Mouse (Mus musculus): Measurements from ENCODE around the gene Zbtb16. TPM values are rescaled to one million over a fixed set of nuclear protein-coding genes. Genes with fewer than 3 reads are reported as not detected.
A peak's percentile ranks its signal among the peaks of the same experiment; 100 is the strongest.

The Zbtb16 gene
- polyA plus RNA-seq, 1 experiment from 2014 or later, result 6.9 TPM

DNA sequence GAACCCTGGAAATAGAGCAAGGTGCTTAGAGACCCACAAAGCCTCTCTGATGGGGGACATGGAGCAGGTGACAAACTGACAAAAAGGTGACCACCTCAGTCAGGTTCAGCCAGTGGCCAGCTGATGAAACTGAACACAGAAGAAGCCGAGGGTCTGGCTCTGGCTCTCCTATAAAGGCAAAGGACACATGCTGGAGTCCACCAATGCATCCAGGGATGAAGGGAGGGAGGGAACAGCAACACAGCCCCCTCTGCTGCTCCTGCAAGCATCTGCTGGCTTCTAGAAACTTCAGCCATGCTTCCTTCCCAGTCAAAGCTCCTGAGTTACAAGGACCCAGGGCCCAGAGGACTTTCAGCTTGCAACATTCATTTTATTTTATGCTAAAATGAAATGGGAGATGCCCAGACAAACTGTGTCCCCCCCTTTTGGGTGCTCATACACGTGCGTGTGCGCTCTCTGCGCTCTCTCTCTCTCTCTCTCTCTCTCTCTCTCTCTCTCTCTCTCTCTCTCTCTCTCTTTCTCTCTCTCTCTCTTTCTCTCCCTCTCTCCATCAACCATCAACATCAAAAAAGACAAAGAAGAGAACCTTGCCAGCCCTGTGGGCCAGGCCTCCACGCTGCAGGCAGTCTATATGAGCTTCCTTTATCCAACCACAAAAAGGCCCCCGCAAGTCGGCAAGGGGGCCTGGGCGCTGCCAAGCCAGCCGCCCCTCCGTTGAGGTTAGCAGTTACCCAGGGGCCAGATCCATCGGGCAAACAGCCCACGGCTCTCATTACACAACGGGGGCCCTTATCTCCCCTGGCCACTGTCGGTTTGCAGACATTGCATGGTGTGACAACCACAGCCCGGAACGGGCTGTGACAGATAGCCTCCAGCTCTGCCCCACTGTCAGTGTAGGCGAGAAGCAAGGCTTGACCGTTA is 21.8 kb downstream of the Zbtb16 start:
- Histone ChIP-seq H3K4me2 (replicated peaks) (no peak overlapping the region), H3K4me3 (no peak overlapping the region), H3K9me3 (replicated peaks) (no peaks in the 10 kb centered on the region), H3K36me3 (no peaks in the 10 kb centered on the region), H3K27me3 (no peaks in the 10 kb centered on the region), H3K4me1 (peaks cover 12% of the 10 kb centered on the region; the same call in 1 of the 2 replicates), H3K9ac (0 out of 2 replicates have a peak overlapping the region, but pooled peaks have one; percentile 27), H3K27ac (no peak overlapping the region)
- no peak for ATAC-seq (ENCODE audit: low FRiP score)
- 74% methylated on average over 18 of the region's 19 CpGs for WGBS

DNA sequence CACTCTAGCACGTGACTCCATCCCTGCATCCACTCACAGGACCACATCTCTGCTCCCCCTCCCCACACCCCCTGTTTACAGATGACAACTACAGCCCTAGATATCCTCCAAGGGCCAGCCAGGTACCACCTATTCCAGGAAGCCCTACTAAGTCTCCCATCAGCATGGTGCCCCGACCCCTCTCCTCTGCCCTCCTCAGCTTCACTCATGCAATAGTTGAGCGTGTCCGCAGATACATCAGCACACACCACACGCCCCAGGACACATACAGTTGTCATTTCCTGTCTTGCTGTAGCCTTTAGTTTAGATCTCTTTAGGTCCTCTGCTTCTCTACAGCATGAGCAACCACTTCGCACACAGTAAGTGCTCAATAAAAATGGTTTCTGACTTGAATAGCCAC is 23.7 kb downstream of the Zbtb16 start:
- Histone ChIP-seq H3K4me3 (no peak overlapping the region), H3K27ac (no peak overlapping the region), H3K9ac (no peak overlapping the region), H3K27me3 (no peaks in the 10 kb centered on the region), H3K4me1 (peaks cover 12% of the 10 kb centered on the region; the same call in 1 of the 2 replicates), H3K9me3 (replicated peaks) (no peaks in the 10 kb centered on the region), H3K36me3 (no peaks in the 10 kb centered on the region), H3K4me2 (replicated peaks) (no peak overlapping the region)
- ATAC-seq (ENCODE audit: low FRiP score), result no peak
- 94% methylated on average over 6 of the region's 6 CpGs for WGBS

DNA sequence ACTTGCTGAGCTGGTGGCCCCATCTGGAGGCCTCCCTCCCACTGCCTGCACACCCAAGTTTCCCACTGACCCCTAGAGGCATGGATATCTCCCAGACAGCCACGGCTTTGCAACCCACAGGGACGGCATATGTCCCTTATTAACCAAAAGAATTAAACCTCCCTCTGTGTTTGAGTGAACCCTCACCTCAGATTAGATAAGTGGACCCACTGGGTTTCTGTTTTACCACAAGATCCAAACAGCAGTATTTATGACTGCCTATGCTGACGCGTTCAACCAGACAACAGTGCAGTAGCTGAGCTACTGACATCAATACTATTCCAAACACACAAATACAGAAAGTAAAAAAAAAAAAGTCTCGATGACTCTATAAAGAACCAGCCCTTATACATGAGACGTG is 29.4 kb downstream of the Zbtb16 start:
- H3K27me3 ChIP-seq, result no peaks in the 10 kb centered on the region
- H3K9ac ChIP-seq, result no peak overlapping the region
- H3K36me3 ChIP-seq, result no peaks in the 10 kb centered on the region
- H3K4me3 ChIP-seq, result no peak overlapping the region
- 76% methylated on average over 6 of the region's 6 CpGs for WGBS
- no peak overlapping the region for H3K4me2 ChIP-seq (replicated peaks)
- H3K27ac ChIP-seq, result no peak overlapping the region
- ATAC-seq (ENCODE audit: low FRiP score), result no peak
- H3K9me3 ChIP-seq (replicated peaks), result no peaks in the 10 kb centered on the region
- peaks cover 2% of the 10 kb centered on the region; the same call in 1 of the 2 replicates for H3K4me1 ChIP-seq

DNA sequence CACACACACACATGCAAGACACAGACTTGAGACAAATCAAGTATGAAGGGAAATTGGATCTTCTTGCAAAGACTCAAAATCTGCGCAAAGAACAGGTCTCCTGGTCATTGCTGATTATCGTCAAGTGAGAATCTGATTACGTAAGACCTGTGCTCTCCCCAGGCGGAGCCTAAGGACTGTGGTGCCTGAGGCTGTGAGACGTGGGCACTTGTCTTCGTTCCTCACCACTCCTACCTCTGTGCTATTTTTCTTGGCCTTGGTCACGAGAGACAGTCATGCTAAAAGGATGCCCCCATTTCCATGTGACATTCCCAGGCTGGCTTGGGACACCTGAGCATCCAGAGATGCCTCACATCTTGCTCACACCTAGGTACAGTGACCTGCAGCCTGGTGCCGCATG is 30.2 kb downstream of the Zbtb16 start:
- Histone ChIP-seq H3K4me2 (replicated peaks) (no peak overlapping the region), H3K27ac (no peak overlapping the region), H3K9me3 (replicated peaks) (no peaks in the 10 kb centered on the region), H3K27me3 (no peaks in the 10 kb centered on the region), H3K4me3 (no peak overlapping the region), H3K4me1 (peaks cover 2% of the 10 kb centered on the region; the same call in 1 of the 2 replicates), H3K36me3 (no peaks in the 10 kb centered on the region), H3K9ac (no peak overlapping the region)
- 78% methylated on average over 8 of the region's 8 CpGs for WGBS
- ATAC-seq (ENCODE audit: low FRiP score), result no peak

DNA sequence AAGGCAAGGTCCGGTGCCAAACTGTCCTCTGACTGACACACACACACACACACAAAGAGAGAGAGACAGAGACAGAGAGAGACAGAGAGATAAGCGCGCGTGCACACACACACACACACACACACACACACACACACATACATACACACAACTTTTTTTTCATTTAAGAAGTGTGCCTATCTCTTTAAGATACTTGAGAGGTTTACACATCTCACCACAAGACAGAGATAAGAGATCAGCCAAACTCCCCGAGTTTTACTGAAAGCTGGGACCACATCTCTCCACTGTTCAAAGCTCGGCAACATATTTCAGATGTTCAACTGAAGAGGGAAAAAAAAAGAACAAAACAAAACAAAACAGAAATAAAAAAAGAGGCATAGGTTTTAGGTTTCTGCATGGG is 31.5 kb downstream of the Zbtb16 start:
- Histone ChIP-seq H3K27ac (no peak overlapping the region), H3K4me2 (replicated peaks) (no peak overlapping the region), H3K27me3 (no peaks in the 10 kb centered on the region), H3K36me3 (no peaks in the 10 kb centered on the region), H3K4me3 (no peak overlapping the region), H3K4me1 (peaks cover 6% of the 10 kb centered on the region; the same call in 1 of the 2 replicates), H3K9ac (no peak overlapping the region), H3K9me3 (replicated peaks) (no peaks in the 10 kb centered on the region)
- ATAC-seq (ENCODE audit: low FRiP score), result no peak
- WGBS, result 77% methylated on average over 6 of the region's 6 CpGs

DNA sequence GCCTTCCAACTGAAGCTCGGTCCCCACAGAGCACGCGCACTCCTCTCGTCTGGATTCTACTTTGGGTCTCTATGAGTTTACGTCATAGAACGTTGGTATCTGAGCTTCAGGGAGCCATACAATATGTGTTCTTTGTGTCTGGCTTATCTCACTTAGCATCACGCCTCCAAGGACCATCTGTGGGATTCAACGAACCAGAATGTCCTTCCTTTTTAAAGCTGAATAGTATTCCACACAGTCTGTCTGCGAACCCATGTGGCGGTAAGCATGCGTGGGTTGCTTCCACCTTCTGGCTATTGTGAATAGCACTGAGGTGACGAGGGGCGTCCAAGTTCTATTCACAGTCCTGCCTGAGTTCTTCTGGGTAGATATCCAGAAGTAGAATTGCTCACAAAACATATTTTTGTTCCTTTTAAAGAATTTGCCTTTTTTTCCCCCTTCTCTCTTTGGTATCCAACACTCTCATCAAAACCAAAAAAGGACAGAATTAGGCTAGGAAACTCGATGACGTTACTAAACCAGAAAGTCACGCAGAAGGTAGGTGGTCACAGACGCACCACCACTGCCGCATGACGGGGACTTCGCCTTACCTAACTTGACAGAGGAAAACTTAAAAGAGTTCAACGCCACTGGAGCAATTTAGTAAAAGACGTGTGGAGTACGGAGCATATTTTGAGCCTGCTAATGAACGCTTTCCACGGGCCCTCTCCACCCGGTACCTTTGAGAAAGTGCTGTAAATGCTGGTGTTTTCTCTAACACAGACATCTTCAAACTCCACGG is 32.4 kb downstream of the Zbtb16 start:
- 94% methylated on average over 27 of the region's 27 CpGs for WGBS
- ATAC-seq (ENCODE audit: low FRiP score), result no peak
- H3K9me3 ChIP-seq (replicated peaks), result no peaks in the 10 kb centered on the region
- no peaks in the 10 kb centered on the region for H3K36me3 ChIP-seq
- peaks cover 6% of the 10 kb centered on the region; the same call in 1 of the 2 replicates for H3K4me1 ChIP-seq
- H3K9ac ChIP-seq, result no peak overlapping the region
- H3K4me3 ChIP-seq, result no peak overlapping the region
- H3K4me2 ChIP-seq (replicated peaks), result no peak overlapping the region
- H3K27ac ChIP-seq, result no peak overlapping the region
- H3K27me3 ChIP-seq, result no peaks in the 10 kb centered on the region

DNA sequence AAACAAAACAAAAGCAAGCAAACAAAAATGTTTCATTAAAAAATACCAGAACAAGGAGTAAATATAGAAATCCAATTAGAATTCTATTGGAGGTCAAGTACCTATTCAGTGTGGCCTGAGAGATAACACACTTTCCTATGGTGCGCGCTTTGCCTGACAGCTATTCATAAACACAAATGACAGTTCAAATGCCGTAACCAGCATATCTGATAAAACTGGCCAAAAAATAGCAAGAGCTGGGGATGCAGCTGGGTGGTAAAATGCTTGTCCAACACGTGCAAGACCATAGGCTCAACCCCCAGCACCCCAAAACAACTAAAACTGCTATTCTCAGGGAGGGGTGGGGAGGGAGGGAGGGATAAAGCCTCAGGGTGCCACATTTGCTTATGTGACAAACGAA is 33.6 kb downstream of the Zbtb16 start:
- H3K36me3 ChIP-seq, result no peaks in the 10 kb centered on the region
- ATAC-seq (ENCODE audit: low FRiP score), result no peak
- no peak overlapping the region for H3K4me3 ChIP-seq
- H3K27me3 ChIP-seq, result no peaks in the 10 kb centered on the region
- 76% methylated on average over 5 of the region's 5 CpGs for WGBS
- H3K4me1 ChIP-seq, result peaks cover 6% of the 10 kb centered on the region; the same call in 1 of the 2 replicates
- H3K9me3 ChIP-seq (replicated peaks), result no peaks in the 10 kb centered on the region
- no peak overlapping the region for H3K4me2 ChIP-seq (replicated peaks)
- no peak overlapping the region for H3K9ac ChIP-seq
- no peak overlapping the region for H3K27ac ChIP-seq

DNA sequence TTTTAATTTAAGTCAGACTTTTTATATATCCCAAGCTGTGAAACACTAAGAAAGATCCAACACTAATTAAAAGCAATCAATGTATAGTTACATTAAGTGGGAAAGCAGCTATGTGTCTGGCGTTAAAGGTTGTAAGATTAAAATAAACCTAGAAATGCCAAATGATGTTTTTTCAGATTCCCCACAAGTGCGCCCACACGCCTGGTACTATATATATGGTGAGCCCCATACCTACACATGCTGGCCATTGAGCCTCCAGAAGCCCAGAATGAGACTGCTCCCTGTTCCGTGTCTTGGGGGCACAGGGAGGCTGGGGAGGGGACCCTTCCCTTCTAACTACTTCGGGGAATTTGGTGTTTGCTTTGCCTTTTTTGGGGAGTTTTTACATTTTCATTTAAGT is 34.7 kb downstream of the Zbtb16 start:
- H3K36me3 ChIP-seq, result no peaks in the 10 kb centered on the region
- 83% methylated on average over 5 of the region's 5 CpGs for WGBS
- H3K4me3 ChIP-seq, result no peak overlapping the region
- no peak overlapping the region for H3K4me2 ChIP-seq (replicated peaks)
- H3K9me3 ChIP-seq (replicated peaks), result no peaks in the 10 kb centered on the region
- no peaks in the 10 kb centered on the region for H3K27me3 ChIP-seq
- H3K9ac ChIP-seq, result no peak overlapping the region
- H3K4me1 ChIP-seq, result peaks cover 6% of the 10 kb centered on the region; the same call in 1 of the 2 replicates
- no peak overlapping the region for H3K27ac ChIP-seq
- no peak for ATAC-seq (ENCODE audit: low FRiP score)

DNA sequence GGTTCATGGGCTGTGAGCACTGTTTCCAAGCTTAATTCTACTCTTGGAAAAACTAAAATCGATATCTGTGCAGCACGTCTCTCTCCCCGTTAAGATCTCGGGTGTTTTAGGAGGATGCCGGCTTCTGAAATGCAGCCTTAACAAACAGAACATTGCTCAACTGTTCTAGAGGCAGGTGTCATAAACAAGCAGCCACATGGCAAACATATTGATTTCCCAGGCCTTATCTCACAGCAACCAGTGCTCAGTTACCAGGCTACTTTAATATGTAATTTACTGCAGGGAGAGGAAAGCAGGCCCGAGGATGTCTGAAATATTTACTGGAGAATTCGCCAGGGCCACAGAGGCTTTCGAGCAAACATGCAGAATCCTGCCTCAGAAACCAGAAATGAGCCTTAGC is 35.4 kb downstream of the Zbtb16 start:
- Histone ChIP-seq H3K27ac (no peak overlapping the region), H3K9ac (no peak overlapping the region), H3K4me1 (peaks cover 13% of the 10 kb centered on the region), H3K27me3 (no peaks in the 10 kb centered on the region), H3K4me3 (no peak overlapping the region), H3K4me2 (replicated peaks) (no peak overlapping the region), H3K9me3 (replicated peaks) (no peaks in the 10 kb centered on the region), H3K36me3 (no peaks in the 10 kb centered on the region)
- no peak for ATAC-seq (ENCODE audit: low FRiP score)
- 81% methylated on average over 8 of the region's 8 CpGs for WGBS

DNA sequence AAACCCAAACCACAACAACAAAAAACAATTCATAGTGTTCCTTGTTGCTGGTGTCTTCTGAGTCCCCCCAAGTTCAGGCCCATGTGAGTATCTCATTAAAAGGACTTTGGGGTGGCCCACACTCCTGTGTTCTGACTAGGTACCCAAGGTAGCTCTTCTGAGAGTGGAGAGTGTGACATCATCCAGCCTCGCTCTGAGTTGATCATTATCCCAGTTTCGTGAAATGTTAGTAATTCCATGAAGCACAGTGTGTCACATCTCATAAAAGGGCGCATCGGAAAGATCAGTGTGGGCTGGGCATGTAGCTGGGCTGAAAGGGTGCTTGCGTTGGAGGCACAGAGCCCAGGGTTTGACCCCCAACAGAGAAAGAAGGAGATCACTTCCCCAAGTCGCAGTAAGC is 38.0 kb downstream of the Zbtb16 start:
- Histone ChIP-seq H3K4me3 (no peak overlapping the region), H3K4me1 (peaks cover 23% of the 10 kb centered on the region), H3K27ac (no peak overlapping the region), H3K36me3 (no peaks in the 10 kb centered on the region), H3K4me2 (replicated peaks) (no peak overlapping the region), H3K9ac (no peak overlapping the region), H3K27me3 (no peaks in the 10 kb centered on the region), H3K9me3 (replicated peaks) (no peaks in the 10 kb centered on the region)
- 81% methylated on average over 6 of the region's 6 CpGs for WGBS
- no peak for ATAC-seq (ENCODE audit: low FRiP score)

DNA sequence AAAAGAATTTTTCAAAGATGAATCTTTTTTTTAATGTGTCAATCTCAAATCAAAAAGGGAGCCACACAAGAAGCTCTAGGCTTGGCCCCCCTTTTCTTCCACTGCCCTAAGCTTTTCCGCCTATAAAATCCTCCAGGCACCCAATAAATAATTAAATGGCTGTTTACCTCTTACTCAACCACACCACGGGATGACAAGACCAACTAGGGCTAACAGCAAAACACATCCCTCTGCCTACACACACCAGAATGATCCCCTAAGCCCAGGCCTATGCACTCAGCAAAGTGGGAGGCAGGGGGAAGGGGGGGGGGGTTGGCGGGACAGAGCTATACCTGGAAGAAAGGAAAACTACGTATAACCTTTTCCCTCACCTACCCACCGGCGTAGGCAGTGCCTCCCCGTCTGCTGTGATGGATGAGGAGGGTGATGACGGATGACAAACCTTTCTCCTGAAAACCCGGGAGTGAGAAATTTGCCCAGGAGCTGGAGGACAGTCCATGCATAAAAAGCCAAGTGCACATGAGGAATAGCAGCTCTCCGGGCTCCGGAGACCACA is 39.7 kb downstream of the Zbtb16 start:
- peak; percentile 63; the same call in 1 of the 2 replicates for ATAC-seq (ENCODE audit: low FRiP score)
- WGBS, result 40% methylated on average over 11 of the region's 11 CpGs

DNA sequence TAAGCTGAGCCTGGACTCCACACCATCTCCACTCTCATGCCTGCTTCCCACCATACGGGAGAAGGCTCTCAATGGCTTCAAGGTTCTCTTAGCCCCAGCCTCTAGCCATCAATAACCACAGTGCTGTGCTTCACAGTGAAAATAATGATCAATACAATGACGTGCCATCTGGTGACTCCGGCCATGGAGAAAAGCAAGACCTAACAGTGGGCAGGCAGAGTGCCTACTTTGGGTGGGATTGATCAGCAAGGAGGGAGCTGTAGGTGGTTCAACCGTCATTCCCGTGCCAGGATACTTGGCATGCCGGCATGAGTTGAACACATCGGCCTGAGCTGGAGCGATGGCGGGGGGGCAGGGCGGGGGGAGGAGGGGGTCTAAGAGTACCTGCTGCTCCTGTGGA is 40.3 kb downstream of the Zbtb16 start:
- Histone ChIP-seq H3K9me3 (replicated peaks) (no peaks in the 10 kb centered on the region), H3K36me3 (no peaks in the 10 kb centered on the region), H3K4me2 (replicated peaks) (no peak overlapping the region), H3K9ac (no peak overlapping the region), H3K4me3 (no peak overlapping the region), H3K27me3 (no peaks in the 10 kb centered on the region), H3K4me1 (peaks cover 23% of the 10 kb centered on the region), H3K27ac (no peak overlapping the region)
- WGBS, result 50% methylated on average over 10 of the region's 10 CpGs
- no peak for ATAC-seq (ENCODE audit: low FRiP score)

More for the DNA sequence above, 39.7 kb downstream of the Zbtb16 start:
- H3K4me3 ChIP-seq, result no peak overlapping the region
- no peak overlapping the region for H3K27ac ChIP-seq
- no peaks in the 10 kb centered on the region for H3K36me3 ChIP-seq
- no peak overlapping the region for H3K9ac ChIP-seq
- H3K9me3 ChIP-seq (replicated peaks), result no peaks in the 10 kb centered on the region
- H3K27me3 ChIP-seq, result no peaks in the 10 kb centered on the region
- peaks cover 23% of the 10 kb centered on the region for H3K4me1 ChIP-seq
- no peak overlapping the region for H3K4me2 ChIP-seq (replicated peaks)

Measured in hindbrain, embryonic 12.5 days (tissue).